Mouse (Mus musculus): Measurements from ENCODE around the gene Mxra8. TPM values are rescaled to one million over a fixed set of nuclear protein-coding genes. Genes with fewer than 3 reads are reported as not detected.

The Mxra8 gene
- 0.96 TPM in 1 of 2 replicates, not detected in the other for polyA plus RNA-seq (2012)

DNA sequence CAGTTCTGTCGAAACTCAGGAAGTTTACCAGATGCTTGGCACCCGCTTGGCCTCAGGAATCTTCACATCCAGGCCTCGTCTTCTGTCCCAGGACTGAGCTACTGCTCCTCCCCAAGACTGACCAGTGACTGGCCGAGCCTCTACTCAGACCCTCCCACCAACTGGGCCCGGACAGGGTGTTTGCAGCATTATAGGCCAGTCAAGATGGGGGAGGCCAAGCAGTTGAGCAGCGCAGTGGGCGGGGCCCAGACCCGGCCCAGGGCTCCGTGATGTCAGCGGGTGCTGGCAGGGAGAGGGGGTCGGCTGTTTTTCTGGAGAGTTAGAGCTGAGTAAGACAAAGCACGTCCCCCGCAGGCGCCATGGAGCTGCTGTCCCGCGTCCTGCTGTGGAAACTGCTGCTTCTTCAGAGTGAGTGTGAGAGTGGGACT, at the start of gene Mxra8:
Mxra8 (plus strand) TSS at position 198 of the 428 bp plus-strand sequence.

DNA sequence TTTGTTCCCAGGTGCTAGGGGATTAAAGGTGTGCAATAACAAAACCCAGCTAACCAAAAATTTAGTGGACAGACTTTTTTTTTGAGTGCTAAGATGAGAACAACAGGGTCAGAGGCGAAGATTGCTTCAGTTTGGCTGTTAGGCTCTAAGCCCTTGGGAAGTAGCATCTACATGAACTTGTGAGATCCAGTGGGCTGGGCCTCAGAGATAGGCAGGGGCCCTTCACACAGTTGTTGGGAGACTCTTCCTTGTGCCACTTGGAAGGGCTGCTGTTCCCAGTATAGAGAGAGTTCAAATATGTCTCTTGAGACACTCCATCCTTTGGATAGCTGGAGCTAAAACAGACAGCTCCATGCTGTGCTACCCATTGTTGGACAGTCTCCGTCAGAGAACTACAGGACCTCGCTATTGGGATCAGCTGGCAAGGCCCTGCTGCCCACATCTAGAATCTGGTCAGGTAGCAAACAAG, 49.4 kb upstream of the Mxra8 start, which contains the start of gene Ankrd65:
Ankrd65 (plus strand) TSS at position 419 of the 469 bp plus-strand sequence.

DNA sequence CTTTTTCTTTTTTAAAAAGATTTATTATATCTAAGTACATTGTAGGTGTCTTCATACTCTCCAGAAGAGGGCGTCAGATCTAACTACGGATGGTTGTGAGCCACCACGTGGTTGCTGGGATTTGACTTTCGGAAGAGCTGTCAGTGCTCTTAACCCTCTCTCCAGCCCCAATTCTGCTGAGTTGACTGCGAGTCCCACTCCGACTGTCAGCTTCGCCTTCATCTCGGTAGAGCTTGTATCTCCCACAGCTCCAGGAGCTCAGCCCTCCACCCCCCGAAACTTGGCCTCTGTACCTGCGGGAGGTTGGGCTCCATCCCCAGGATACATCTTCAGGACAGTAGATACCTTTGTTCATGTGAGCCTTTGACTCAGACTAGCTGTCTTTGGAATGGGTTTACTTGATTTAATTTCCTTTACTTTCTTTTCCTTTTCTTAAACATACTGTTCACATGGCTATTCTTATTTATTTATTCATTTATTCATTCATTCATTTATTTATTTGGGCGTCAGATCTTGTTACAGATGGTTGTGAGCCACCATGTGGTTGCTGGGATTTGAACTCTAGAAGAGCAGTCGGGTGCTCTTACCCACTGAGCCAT, 36.6 kb upstream of the Mxra8 start, which contains the start of gene Mrpl20:
Mrpl20 (plus strand) TSS at position 138 of the 599 bp plus-strand sequence.

DNA sequence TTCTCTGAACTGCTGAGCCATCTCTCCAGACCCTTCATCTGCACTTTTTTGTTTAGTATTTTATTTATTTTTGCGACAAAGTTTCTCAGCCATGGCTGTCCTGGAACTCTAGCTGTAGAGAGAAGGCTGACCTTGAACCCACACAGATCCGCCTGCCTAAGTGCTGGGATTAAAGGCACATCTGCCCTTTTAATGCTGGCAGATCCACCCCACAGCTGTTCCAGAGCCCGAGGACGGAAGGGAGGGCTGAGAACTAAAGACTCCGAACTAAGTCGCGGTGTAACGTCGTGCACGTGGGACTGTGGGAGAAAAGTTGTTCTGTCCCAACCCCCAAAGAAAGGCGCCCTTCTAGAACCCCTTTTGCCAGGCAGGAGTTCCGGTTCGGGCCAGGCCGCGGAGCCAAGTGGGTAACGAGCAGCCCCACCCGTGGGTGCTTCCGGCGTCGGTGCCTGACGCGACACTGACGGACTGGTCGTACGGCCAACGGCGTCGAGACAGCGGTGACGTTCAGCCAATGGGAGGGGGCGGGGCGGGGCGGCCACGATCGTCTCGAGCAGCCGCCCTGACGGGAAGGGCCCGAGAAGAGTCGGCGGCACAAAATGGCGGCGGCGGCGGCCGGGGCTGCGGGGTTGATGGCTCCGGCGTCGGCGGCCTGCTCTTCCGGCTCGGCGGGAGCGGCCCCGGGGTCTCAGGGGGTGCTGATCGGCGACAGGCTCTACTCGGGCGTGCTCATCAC, 27.4 kb upstream of the Mxra8 start, which contains the start of gene Ccnl2:
Ccnl2 (plus strand) TSS at position 561 of the 736 bp plus-strand sequence.

DNA sequence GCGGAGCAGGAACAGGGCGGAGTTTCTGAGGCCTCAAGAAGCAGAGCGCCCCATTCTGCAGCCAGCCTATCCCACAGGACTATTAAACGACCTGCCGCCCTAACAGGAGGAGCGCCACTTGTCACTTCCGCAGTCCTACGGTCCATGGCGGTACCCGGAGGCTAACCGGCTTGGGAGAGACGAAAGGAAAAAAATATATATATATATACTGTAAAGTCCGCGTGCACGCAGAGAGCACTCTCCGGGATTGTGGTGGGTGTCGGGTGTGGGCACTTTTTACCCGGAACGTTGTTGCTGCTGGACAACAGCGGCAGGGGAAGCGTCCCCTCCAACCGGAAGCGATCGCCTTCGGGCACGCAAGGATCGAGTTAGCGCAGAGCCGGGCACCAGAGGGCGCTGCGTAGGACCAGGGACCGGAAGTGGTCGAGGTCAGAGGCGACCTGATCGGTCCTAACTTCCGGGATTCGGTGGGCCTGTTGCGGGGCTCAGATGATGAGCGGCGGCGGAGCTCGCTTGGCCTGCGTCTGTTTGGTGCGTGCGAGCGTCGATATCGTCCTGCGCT, 8.2 kb upstream of the Mxra8 start, which contains the start of gene Aurkaip1:
Aurkaip1 (plus strand) TSS at position 68 of the 562 bp plus-strand sequence.

DNA sequence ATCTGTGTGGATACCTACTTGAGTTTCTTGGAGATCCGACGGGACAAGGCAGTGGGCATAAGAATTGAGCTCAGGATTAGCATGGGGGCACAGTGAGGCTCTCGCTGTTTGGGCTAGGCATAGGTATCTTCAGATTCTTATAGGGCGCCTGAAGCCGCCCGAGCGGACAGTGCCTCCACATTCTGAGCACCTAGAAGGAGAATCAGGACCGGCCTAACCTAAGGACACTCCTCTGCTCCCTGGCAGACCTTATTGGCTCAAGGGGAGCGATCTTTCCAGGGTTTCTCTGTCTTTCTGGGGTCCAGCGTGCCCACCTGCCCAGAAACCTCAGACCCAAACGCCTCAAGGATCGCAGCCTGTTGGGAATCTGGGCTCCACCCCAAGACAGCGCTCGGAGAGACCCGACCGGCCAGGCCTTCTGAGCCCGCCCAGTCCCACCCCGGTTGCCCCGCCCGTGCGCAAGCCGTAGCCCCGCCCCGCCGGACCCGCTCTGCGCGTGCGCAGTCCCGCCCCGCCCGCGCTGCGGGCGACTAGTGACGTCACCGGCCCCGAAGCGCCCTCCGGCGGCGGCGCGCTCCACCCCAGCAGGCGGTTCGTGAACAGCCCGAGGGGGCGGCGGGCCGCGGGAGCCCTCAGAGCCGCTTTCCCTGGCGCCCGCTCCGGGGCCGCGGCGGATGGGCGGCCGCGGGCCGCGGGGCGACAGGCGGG, 7.5 kb downstream of the Mxra8 start, which contains the start of gene Dvl1:
Dvl1 (plus strand) TSS at position 532 of the 708 bp plus-strand sequence.

DNA sequence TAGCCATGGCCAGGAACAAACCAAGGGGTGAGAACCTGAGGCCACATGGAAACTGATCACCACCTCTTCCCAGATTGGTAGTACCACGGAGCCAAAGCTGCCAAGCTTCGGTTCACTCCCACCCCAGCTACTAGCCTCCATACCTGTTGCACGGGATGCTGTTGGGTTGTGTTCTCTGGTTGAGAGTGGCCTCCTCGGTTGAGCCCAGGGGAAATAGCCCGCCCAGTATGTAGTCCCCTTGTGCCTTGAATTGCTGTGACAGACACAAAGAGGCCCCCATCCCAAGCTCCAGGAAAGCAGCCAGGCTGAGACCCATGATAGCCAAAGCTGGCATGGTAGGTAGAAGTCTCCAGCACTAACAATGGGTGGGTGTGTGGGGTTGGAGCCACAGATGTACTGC, 23.5 kb downstream of the Mxra8 start, which contains the start of gene Tas1r3:
Tas1r3 (minus strand) TSS at position 362 of the 400 bp plus-strand sequence.

DNA sequence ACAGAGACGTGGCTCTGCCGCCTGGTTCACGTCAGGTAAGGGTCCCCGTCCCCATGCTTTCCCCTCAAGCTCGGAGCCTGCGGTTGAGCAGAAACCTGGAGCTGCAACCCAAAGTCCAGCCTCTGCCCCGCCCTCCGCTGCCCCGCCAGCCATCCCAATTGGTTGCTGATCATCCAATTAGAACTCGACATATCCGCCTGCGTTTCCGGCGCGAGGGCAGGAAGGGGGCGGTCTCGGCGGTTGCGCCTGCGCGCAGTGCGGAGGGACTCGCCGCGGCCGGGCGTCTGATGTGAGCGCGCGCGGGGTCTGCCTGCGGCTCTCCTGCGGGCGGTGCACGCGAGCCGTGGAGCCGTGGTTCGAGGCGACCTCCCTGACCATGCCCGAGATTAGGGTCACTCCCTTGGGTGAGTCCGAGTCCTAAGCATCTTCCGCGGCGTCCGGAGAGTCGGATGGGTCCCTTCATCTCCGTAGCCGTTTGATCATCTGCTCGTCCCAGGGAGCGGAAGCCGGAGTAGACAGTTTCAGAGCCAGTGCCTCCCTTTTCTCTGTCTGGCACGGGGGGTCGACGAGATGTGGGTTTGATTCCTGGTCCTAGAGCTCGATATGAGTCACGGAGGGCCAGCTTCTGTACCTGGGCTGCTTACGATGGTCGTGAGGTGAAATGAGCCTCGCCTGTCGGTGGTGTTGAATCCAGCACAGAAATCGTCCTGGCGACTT, 30.0 kb downstream of the Mxra8 start, which contains the start of the genes Cptp and Ints11:
Cptp (minus strand) TSS at position 124 of the 717 bp plus-strand sequence.
Ints11 (plus strand) TSS at position 230 of the 717 bp plus-strand sequence.

DNA sequence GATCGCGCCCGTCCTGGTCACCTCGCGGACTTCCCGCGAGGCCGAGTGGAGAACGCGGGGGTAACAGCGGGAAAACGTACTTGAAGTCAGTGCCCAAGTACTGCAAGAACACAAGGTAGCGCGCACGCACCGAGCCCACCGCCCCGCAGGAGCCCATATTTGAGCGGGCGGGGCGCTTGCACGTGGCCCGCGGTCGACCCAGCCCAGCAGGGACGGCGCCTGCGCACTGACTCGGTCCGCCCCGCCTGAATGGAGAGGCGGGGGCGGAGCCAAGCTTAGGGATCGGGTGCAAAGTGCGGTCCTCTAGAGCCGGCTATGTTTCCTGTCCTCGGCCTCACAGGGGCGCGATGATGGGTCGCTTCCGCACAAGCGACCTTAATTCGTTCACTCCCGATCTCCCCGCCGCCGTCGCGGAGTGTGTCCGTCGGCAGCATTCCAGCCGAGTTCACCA, 52.1 kb downstream of the Mxra8 start, which contains the start of the genes Pusl1 and Acap3:
Pusl1 (minus strand) TSS at position 231 of the 451 bp plus-strand sequence.
Acap3 (plus strand) TSS at position 272 of the 451 bp plus-strand sequence.

Other genes with a start within 250 kb of the Mxra8 start
- gene Slc35e2, start 238.3 kb upstream of the Mxra8 start, polyA plus RNA-seq (2012), result 1.4 and 1.5 TPM in 2 replicates
- gene Cdk11b, start 214.8 kb upstream of the Mxra8 start, polyA plus RNA-seq (2012), result 99.3 and 148 TPM in 2 replicates
- not detected in 2 replicates for gene Gm10563, start 194.3 kb upstream of the Mxra8 start, polyA plus RNA-seq (2012)
- gene Mmp23, start 186.3 kb upstream of the Mxra8 start, polyA plus RNA-seq (2012), result 1.5 TPM in 2 replicates
- gene Mib2, start 170.5 kb upstream of the Mxra8 start, polyA plus RNA-seq (2012), result 55.6 and 61.6 TPM in 2 replicates
- gene Fndc10, start 145.3 kb upstream of the Mxra8 start, polyA plus RNA-seq (2012), result 5.3 and 7.8 TPM in 2 replicates
- 48.9 and 53.6 TPM in 2 replicates for gene Ssu72, start 134.9 kb upstream of the Mxra8 start, polyA plus RNA-seq (2012)
- 0.53 and 1.3 TPM in 2 replicates for gene Tmem240, start 104.9 kb upstream of the Mxra8 start, polyA plus RNA-seq (2012)
- gene Atad3a, start 78.6 kb upstream of the Mxra8 start, polyA plus RNA-seq (2012), result 56.6 and 80.5 TPM in 2 replicates
- 0.02 and 0.09 TPM in 2 replicates for gene Vwa1, start 65.0 kb upstream of the Mxra8 start, polyA plus RNA-seq (2012)
- gene Tmem88b, start 53.8 kb upstream of the Mxra8 start, polyA plus RNA-seq (2012), result not detected in 2 replicates
- gene Ankrd65, start 49.2 kb upstream of the Mxra8 start, polyA plus RNA-seq (2012), result 0.04 TPM in 1 of 2 replicates, not detected in the other
- gene Mrpl20, start 36.8 kb upstream of the Mxra8 start, polyA plus RNA-seq (2012), result 16.8 and 21.1 TPM in 2 replicates
- gene Ccnl2, start 27.2 kb upstream of the Mxra8 start, polyA plus RNA-seq (2012), result 31.6 and 49.6 TPM in 2 replicates
- 234 and 261 TPM in 2 replicates for gene Aurkaip1, start 8.4 kb upstream of the Mxra8 start, polyA plus RNA-seq (2012)
- 103 and 130 TPM in 2 replicates for gene Dvl1, start 7.7 kb downstream of the Mxra8 start, polyA plus RNA-seq (2012)
- gene Tas1r3, start 23.7 kb downstream of the Mxra8 start, polyA plus RNA-seq (2012), result 0.14 and 0.22 TPM in 2 replicates
- gene Cptp, start 29.8 kb downstream of the Mxra8 start, polyA plus RNA-seq (2012), result 2.0 and 2.1 TPM in 2 replicates
- gene Ints11, start 29.9 kb downstream of the Mxra8 start, polyA plus RNA-seq (2012), result 14.7 and 15.3 TPM in 2 replicates
- gene Pusl1, start 52.1 kb downstream of the Mxra8 start, polyA plus RNA-seq (2012), result 177 and 183 TPM in 2 replicates
- 39.0 and 51.7 TPM in 2 replicates for gene Acap3, start 52.1 kb downstream of the Mxra8 start, polyA plus RNA-seq (2012)
- 133 and 159 TPM in 2 replicates for gene Ube2j2, start 104.2 kb downstream of the Mxra8 start, polyA plus RNA-seq (2012)
- 287 and 293 TPM in 2 replicates for gene C1qtnf12, start 122.6 kb downstream of the Mxra8 start, polyA plus RNA-seq (2012)
- 4.0 and 5.1 TPM in 2 replicates for gene B3galt6, start 153.0 kb downstream of the Mxra8 start, polyA plus RNA-seq (2012)
- 50.9 and 58.4 TPM in 2 replicates for gene Sdf4, start 153.2 kb downstream of the Mxra8 start, polyA plus RNA-seq (2012)
- gene Tnfrsf4, start 174.2 kb downstream of the Mxra8 start, polyA plus RNA-seq (2012), result 0.81 and 2.3 TPM in 2 replicates
- 4.2 and 7.2 TPM in 2 replicates for gene Tnfrsf18, start 186.5 kb downstream of the Mxra8 start, polyA plus RNA-seq (2012)
- not detected in 2 replicates for gene Ttll10, start 219.7 kb downstream of the Mxra8 start, polyA plus RNA-seq (2012)